In genomic region chr2:18372400-18373182, GRCm38 (mm10) we compare ENCODE assay signal across 30 mouse cellular contexts. TPM values are rescaled to one million over a fixed set of nuclear protein-coding genes. Genes with fewer than 3 reads are reported as not detected.
A peak's percentile ranks its signal among the peaks of the same experiment; 100 is the strongest.
DNase-seq lines count a peak whose midpoint lies in the region; ATAC-seq and TF ChIP-seq lines count a peak whose summit lies in the region.
"Had no signal": no experiment of that assay in that cellular context is flagged by ENCODE, and none has a peak within 500 bp of the region (broad histone marks: within the 10 kb centered on the region; RNA-seq: fewer than 3 reads in every experiment).

No protein-coding gene starts in this region.

- H3K27ac ChIP-seq in embryonic facial prominence, embryonic 11.5 days (replicated peaks; ENCODE audit: low read depth, low read length), result no peak overlapping the region
- no peak overlapping the region for H3K27ac ChIP-seq in embryonic facial prominence, embryonic 10.5 days (replicated peaks)
- no peak overlapping the region for H3K27ac ChIP-seq in stomach, embryonic 15.5 days
- no peak overlapping the region for H3K27ac ChIP-seq in stomach, postnatal 0 days (replicated peaks)
- no peak overlapping the region for H3K27ac ChIP-seq in liver, postnatal 0 days (ENCODE audit: low read depth)
- H3K27ac ChIP-seq: embryonic facial prominence, embryonic 13.5 days; forebrain, embryonic 12.5 days; gastrocnemius, adult 2 months; hindbrain, embryonic 15.5 days; intestine, embryonic 15.5 days; left cerebral cortex, adult 2 months; liver, embryonic 13.5 days; midbrain, embryonic 15.5 days had no signal

- DNase-seq in embryonic facial prominence, embryonic 11.5 days (ENCODE audit: low spot score), result peak; percentile 59
- no peak for DNase-seq in embryonic facial prominence, embryonic 10.5 days (ENCODE audit: low spot score)
- no peak for DNase-seq in stomach, postnatal 0 days (ENCODE audit: low spot score)
- no peak for DNase-seq in layer of hippocampus, postnatal 14 days (ENCODE audit: low spot score in 2 of 2)
- no peak for DNase-seq in liver, postnatal 0 days
- no peak for DNase-seq in layer of hippocampus, adult 9-10 months (ENCODE audit: low spot score)
- DNase-seq: adrenal gland, adult 8-10 months; cerebellum, adult 2 months; cerebellum, postnatal 25 days; gastrocnemius, adult 2 months; heart, adult 18-20 months; kidney, postnatal 4 days; layer of hippocampus, adult 9-11 months; liver, embryonic 13.5 days; lung, embryonic 14.5 days; right cerebral cortex, adult 18-20 months; right cerebral cortex, postnatal 4 days; thymus, adult 2 months had no signal

- no peak overlapping the region for H3K4me3 ChIP-seq in embryonic facial prominence, embryonic 11.5 days (ENCODE audit: low read depth, low read length)
- H3K4me3 ChIP-seq in embryonic facial prominence, embryonic 10.5 days, result no peak overlapping the region
- H3K4me3 ChIP-seq in stomach, embryonic 15.5 days (replicated peaks), result no peak overlapping the region
- H3K4me3 ChIP-seq in stomach, postnatal 0 days (ENCODE audit: low read depth, low read length), result no peak overlapping the region
- H3K4me3 ChIP-seq in liver, postnatal 0 days (ENCODE audit: low read depth, low read length), result no peak overlapping the region
- H3K4me3 ChIP-seq: embryonic facial prominence, embryonic 13.5 days; erythroblast, embryonic 14.5 days; forebrain, embryonic 12.5 days; gastrocnemius, adult 2 months; heart, embryonic 12.5 days; hindbrain, embryonic 15.5 days; intestine, embryonic 15.5 days; left cerebral cortex, adult 2 months; liver, embryonic 13.5 days; midbrain, embryonic 15.5 days; myocyte had no signal

- 40% methylated on average over 11 of the region's 11 CpGs for WGBS in embryonic facial prominence, embryonic 11.5 days
- 51% methylated on average over 11 of the region's 11 CpGs for WGBS in embryonic facial prominence, embryonic 10.5 days
- WGBS in stomach, embryonic 15.5 days, result 39% methylated on average over 11 of the region's 11 CpGs
- 44% methylated on average over 11 of the region's 11 CpGs for WGBS in stomach, postnatal 0 days
- 36% methylated on average over 11 of the region's 11 CpGs for WGBS in liver, postnatal 0 days (ENCODE audit: insufficient replicate concordance)

- no peak overlapping the region for H3K4me2 ChIP-seq in embryonic facial prominence, embryonic 11.5 days (ENCODE audit: low read depth, low read length)
- H3K4me2 ChIP-seq in stomach, embryonic 15.5 days, result peak overlapping the region; percentile 11; the same call in 1 of the 2 replicates
- H3K4me2 ChIP-seq in stomach, postnatal 0 days (replicated peaks; ENCODE audit: low read depth), result no peak overlapping the region
- no peak overlapping the region for H3K4me2 ChIP-seq in liver, postnatal 0 days (ENCODE audit: low read depth, low read length)
- H3K4me2 ChIP-seq: embryonic facial prominence, embryonic 13.5 days; forebrain, embryonic 12.5 days; heart, embryonic 12.5 days; hindbrain, embryonic 15.5 days; intestine, embryonic 15.5 days; liver, embryonic 13.5 days; lung, embryonic 14.5 days; midbrain, embryonic 15.5 days had no signal

- ATAC-seq in embryonic facial prominence, embryonic 11.5 days (replicated peaks; ENCODE audit: insufficient number of reproducible peaks, low FRiP score, low TSS enrichment, low read depth), result no peak
- no peak for ATAC-seq in stomach, embryonic 15.5 days (ENCODE audit: insufficient read depth, low FRiP score, low read depth)
- no peak for ATAC-seq in stomach, postnatal 0 days (ENCODE audit: low FRiP score, low TSS enrichment)
- ATAC-seq in hematopoietic stem cell, adult 5-6 weeks (replicated peaks in 1 of 2; ENCODE audit: insufficient read depth in 1 of 2, low FRiP score in 2 of 2, low TSS enrichment in 1 of 2, low read depth in 1 of 2, poor library complexity in 2 of 2, severe bottlenecking in 2 of 2), result peak; percentile 22 to 42; a peak in 2 of 4 replicates
- ATAC-seq in liver, postnatal 0 days, result no peak
- ATAC-seq: CD4-positive, CD25-positive, alpha-beta regulatory T cell, adult 4 months; intestine, embryonic 15.5 days; midbrain, embryonic 15.5 days had no signal

- no peak overlapping the region for H3K9ac ChIP-seq in embryonic facial prominence, embryonic 11.5 days (replicated peaks; ENCODE audit: low read length)
- no peak overlapping the region for H3K9ac ChIP-seq in stomach, embryonic 15.5 days
- no peak overlapping the region for H3K9ac ChIP-seq in stomach, postnatal 0 days (ENCODE audit: low read length)
- H3K9ac ChIP-seq in liver, postnatal 0 days (replicated peaks), result no peak overlapping the region
- H3K9ac ChIP-seq: embryonic facial prominence, embryonic 13.5 days; forebrain, embryonic 12.5 days; heart, embryonic 12.5 days; hindbrain, embryonic 15.5 days; intestine, embryonic 15.5 days; liver, embryonic 13.5 days; lung, embryonic 14.5 days; midbrain, embryonic 15.5 days had no signal

- H3K27me3 ChIP-seq in embryonic facial prominence, embryonic 11.5 days (ENCODE audit: control insufficient read depth, insufficient read depth, low read length), result no peaks in the 10 kb centered on the region
- H3K27me3 ChIP-seq in embryonic facial prominence, embryonic 10.5 days (replicated peaks; ENCODE audit: low read depth, poor library complexity, severe bottlenecking), result no peaks in the 10 kb centered on the region
- H3K27me3 ChIP-seq in stomach, embryonic 15.5 days (replicated peaks), result no peaks in the 10 kb centered on the region
- no peaks in the 10 kb centered on the region for H3K27me3 ChIP-seq in stomach, postnatal 0 days (ENCODE audit: control insufficient read depth, insufficient read depth, low read length)
- H3K27me3 ChIP-seq in liver, postnatal 0 days (ENCODE audit: insufficient read depth, low read length), result no peaks in the 10 kb centered on the region
- H3K27me3 ChIP-seq: embryonic facial prominence, embryonic 13.5 days; forebrain, embryonic 12.5 days; heart, embryonic 12.5 days; hindbrain, embryonic 15.5 days; intestine, embryonic 15.5 days; liver, embryonic 13.5 days; midbrain, embryonic 15.5 days had no signal

- H3K36me3 ChIP-seq in embryonic facial prominence, embryonic 11.5 days (replicated peaks; ENCODE audit: control insufficient read depth, insufficient read depth, low read depth, low read length), result no peaks in the 10 kb centered on the region
- no peaks in the 10 kb centered on the region for H3K36me3 ChIP-seq in embryonic facial prominence, embryonic 10.5 days (replicated peaks)
- no peaks in the 10 kb centered on the region for H3K36me3 ChIP-seq in stomach, embryonic 15.5 days
- no peaks in the 10 kb centered on the region for H3K36me3 ChIP-seq in stomach, postnatal 0 days (ENCODE audit: control insufficient read depth, insufficient read depth, low read length)
- H3K36me3 ChIP-seq in liver, postnatal 0 days (replicated peaks; ENCODE audit: insufficient read depth, low read length), result no peaks in the 10 kb centered on the region
- H3K36me3 ChIP-seq: embryonic facial prominence, embryonic 13.5 days; forebrain, embryonic 12.5 days; heart, embryonic 12.5 days; hindbrain, embryonic 15.5 days; intestine, embryonic 15.5 days; liver, embryonic 13.5 days; midbrain, embryonic 15.5 days had no signal

- no peaks in the 10 kb centered on the region for H3K9me3 ChIP-seq in embryonic facial prominence, embryonic 11.5 days (replicated peaks; ENCODE audit: control insufficient read depth, low read length)
- no peaks in the 10 kb centered on the region for H3K9me3 ChIP-seq in embryonic facial prominence, embryonic 10.5 days
- H3K9me3 ChIP-seq in stomach, embryonic 15.5 days, result no peaks in the 10 kb centered on the region
- H3K9me3 ChIP-seq in stomach, postnatal 0 days (ENCODE audit: control insufficient read depth, low read length), result no peaks in the 10 kb centered on the region
- no peaks in the 10 kb centered on the region for H3K9me3 ChIP-seq in liver, postnatal 0 days (ENCODE audit: low read length)
- H3K9me3 ChIP-seq: embryonic facial prominence, embryonic 13.5 days; forebrain, embryonic 12.5 days; heart, embryonic 12.5 days; hindbrain, embryonic 15.5 days; intestine, embryonic 15.5 days; liver, embryonic 13.5 days; midbrain, embryonic 15.5 days had no signal

- TF ChIP-seq CTCF in stomach, postnatal 0 days (IDR thresholded peaks at IDR 0.05; ENCODE audit: low read depth), result no peak
- TF ChIP-seq CTCF in liver, postnatal 0 days (IDR thresholded peaks at IDR 0.05; ENCODE audit: low read depth), result no peak

- H3K4me1 ChIP-seq in embryonic facial prominence, embryonic 11.5 days (ENCODE audit: control insufficient read depth, insufficient read depth, low read length), result no peaks in the 10 kb centered on the region
- H3K4me1 ChIP-seq in embryonic facial prominence, embryonic 10.5 days, result peaks cover 44% of the 10 kb centered on the region
- peaks cover 4% of the 10 kb centered on the region; the same call in 1 of the 2 replicates for H3K4me1 ChIP-seq in stomach, embryonic 15.5 days
- no peaks in the 10 kb centered on the region for H3K4me1 ChIP-seq in stomach, postnatal 0 days (replicated peaks; ENCODE audit: control insufficient read depth, insufficient read depth)
- peaks cover 12% of the 10 kb centered on the region for H3K4me1 ChIP-seq in liver, postnatal 0 days (ENCODE audit: insufficient read depth)
- H3K4me1 ChIP-seq: forebrain, embryonic 12.5 days; hindbrain, embryonic 15.5 days; midbrain, embryonic 15.5 days had no signal

- TF ChIP-seq EP300 in stomach, postnatal 0 days (optimal IDR thresholded peaks at IDR 0.05), result no peak
- no peak for TF ChIP-seq EP300 in liver, postnatal 0 days (IDR thresholded peaks at IDR 0.05; ENCODE audit: low read depth)

RNA-seq across cellular contexts. Expression of gene Dnajc1, which starts 20.0 kb away (rescaled TPM):
- 28.7 and 30.8 TPM in 2 replicates for polyA plus RNA-seq in embryonic facial prominence, embryonic 11.5 days (2014; fragmentation: Nextera tagmentation; extraction: Ambion mirVana)
- 30.6 and 31.8 TPM in 2 replicates for polyA plus RNA-seq in embryonic facial prominence, embryonic 10.5 days (2016; fragmentation: Nextera tagmentation; extraction: Ambion mirVana)
- 44.1 and 48.3 TPM in 2 replicates for polyA plus RNA-seq in stomach, embryonic 15.5 days (2015; fragmentation: Nextera tagmentation; extraction: Ambion mirVana)
- polyA plus RNA-seq in stomach, postnatal 0 days (2015; fragmentation: Nextera tagmentation; extraction: Ambion mirVana), result 34.4 and 34.5 TPM in 2 replicates
- 51.7 and 103 TPM in 2 replicates for total RNA-seq in hematopoietic stem cell, adult 5-6 weeks (2017)
- total RNA-seq in layer of hippocampus, postnatal 14 days (2021), result 10 to 100 TPM; 23.2 to 24.3 TPM
- 15.5 and 15.7 TPM in 2 replicates for polyA plus RNA-seq in liver, postnatal 0 days (2015; fragmentation: Nextera tagmentation; extraction: Ambion mirVana)

Comparison
In these comparisons a context has a peak if more than half of its experiments do, and no peak if none do; other contexts are left out.
1. ATAC-seq: peak in hematopoietic stem cell, adult 5-6 weeks (2 of 2); none in embryonic facial prominence, embryonic 11.5 days (single experiment), stomach, embryonic 15.5 days (single experiment), stomach, postnatal 0 days (single experiment) and liver, postnatal 0 days (single experiment).